Mouse (Mus musculus): Measurements from ENCODE around the gene Ppm1b.

- TF ChIP-seq CTCF (IDR thresholded peaks at IDR 0.05; ENCODE audit: low read depth) (no peak), EP300 (IDR thresholded peaks at IDR 0.05; ENCODE audit: low read depth) (no peak)
These were observed 61.8 kb downstream of the Ppm1b start for GRCm38 (mm10) chr17:85018344-85018743.

All from liver, embryonic 14.5 days (tissue).